Mouse (Mus musculus) right cerebral cortex, postnatal 14 days (tissue): ENCODE measurements around the gene 3110001I22Rik.
"Not testable (repeated sequence)": the region's sequence is repeated elsewhere in the genome, so short reads cannot be mapped to it uniquely, and the experiment has no call there.

ENCODE experiments used
- DNase-seq: peaks from one replicate; pipeline ENCODE4 v3.0.0; 2022

3110001I22Rik gene

GRCm38 (mm10) chr16:13671685-13672385 is at the start of gene 3110001I22Rik, which contains the start of gene Bfar:
Gene 3110001I22Rik, plus strand, starts transcription at chr16:13671929.
Gene Bfar, plus strand, starts transcription at chr16:13671858.
- DNase-seq, result peak; percentile 86

DNA sequence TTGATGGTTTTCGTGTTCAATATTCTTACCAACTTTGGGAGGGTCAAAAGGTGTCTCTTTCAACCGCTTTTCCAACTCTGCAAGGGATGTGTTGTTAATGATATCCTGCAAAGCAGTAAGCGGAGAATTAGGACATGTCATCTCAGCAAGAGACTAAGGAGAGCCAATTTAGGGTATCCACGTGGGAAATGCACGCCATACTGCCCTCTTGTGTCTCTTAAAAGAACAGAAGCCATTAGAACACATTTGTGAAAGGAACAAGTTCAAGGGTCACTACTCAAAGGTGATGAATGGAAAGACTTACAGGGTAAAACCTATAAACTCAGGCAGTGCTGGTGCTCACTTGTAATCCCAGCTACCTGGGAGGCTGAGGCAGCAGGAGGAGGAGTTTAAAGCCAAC is 43.4 kb upstream of the 3110001I22Rik start:
- no peak for DNase-seq

GRCm38 (mm10) chr16:13638198-13638597 is 33.5 kb upstream of the 3110001I22Rik start:
- not testable (repeated sequence) for DNase-seq

GRCm38 (mm10) chr16:13639508-13639907 is 32.2 kb upstream of the 3110001I22Rik start:
- DNase-seq, result no peak

- no peak for DNase-seq
Measured at GRCm38 (mm10) chr16:13640064-13640463, 31.7 kb upstream of the 3110001I22Rik start.

DNA sequence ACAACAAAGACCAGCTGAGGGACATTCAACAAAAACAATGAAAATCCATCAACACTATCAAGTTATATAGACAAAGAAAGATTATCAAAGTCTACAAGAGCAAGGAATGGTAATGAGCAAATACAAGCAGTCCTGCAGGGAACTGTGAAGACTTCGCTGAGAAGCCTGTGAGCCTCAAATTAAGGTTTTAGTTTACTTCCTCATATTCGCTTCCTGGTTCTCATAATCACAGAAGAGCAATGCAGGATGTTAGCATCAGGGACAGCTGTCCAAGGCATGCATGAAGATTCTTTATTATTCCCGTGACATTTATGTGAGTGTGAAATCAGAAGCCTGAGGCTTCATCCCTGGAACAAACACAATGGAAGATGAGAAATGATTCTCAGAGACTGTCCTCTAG is 27.3 kb upstream of the 3110001I22Rik start:
- no peak for DNase-seq

GRCm38 (mm10) chr16:13645930-13646329 is 25.8 kb upstream of the 3110001I22Rik start:
- DNase-seq, result no peak

GRCm38 (mm10) chr16:13658886-13659285 is 12.8 kb upstream of the 3110001I22Rik start:
- DNase-seq, result no peak

- DNase-seq, result no peak
Measured at GRCm38 (mm10) chr16:13660736-13661135, 11.0 kb upstream of the 3110001I22Rik start.

DNA sequence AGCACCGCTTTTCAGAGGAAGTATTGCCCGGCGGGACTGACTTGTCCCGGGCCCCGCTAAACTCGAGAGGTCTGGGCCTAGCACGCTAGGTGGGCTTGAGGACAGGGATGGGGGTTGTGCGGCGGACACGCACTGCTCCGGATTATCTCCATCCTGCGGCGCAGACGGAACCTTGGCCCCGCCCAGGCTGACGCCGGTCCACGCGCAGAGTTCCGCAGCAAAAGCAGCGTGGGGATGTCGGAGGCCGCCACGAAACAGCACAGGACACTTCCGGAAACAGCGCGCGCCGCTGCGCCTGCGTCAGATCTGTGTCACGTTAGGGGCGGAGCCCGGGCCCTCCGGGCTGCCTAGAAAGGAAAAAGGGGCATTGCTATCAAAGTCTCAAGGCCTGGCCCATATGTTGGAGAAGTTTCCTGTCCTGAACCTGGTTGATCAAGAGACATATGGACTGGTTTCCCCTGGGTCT is 3.8 kb upstream of the 3110001I22Rik start, which contains the start of gene Parn:
TSS of gene Parn (minus strand) at position 293 of the 466 bp plus-strand sequence.
- peak; percentile 93 for DNase-seq

- no peak for DNase-seq
Measured at GRCm38 (mm10) chr16:13668402-13669108, 3.2 kb upstream of the 3110001I22Rik start.

DNA sequence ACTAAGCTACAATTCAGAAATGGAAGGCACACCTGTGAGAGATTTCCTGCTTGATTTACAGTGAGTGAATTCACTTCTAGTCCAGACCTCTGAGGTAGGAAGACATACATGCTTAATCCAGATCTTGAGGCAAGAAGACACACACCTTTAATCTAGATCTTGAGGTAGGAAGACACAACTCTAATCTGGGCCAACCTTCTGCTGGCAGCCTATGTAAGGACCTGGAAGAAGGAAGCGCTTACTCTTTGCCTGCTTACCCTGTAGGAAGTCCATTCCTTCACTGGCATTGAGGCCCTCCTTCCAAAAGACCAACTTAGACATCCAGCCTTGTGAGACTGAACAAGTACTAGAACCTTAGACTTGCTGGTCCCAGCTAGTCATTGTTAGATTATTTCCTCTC is 2.4 kb upstream of the 3110001I22Rik start:
- no peak for DNase-seq

GRCm38 (mm10) chr16:13670896-13671295 is 833 bp upstream of the 3110001I22Rik start:
- DNase-seq, result not testable (repeated sequence)

GRCm38 (mm10) chr16:13672386-13672898 is 713 bp downstream of the 3110001I22Rik start:
- peak; percentile 41 for DNase-seq

GRCm38 (mm10) chr16:13673114-13673513 is 1.4 kb downstream of the 3110001I22Rik start:
- no peak for DNase-seq

- DNase-seq, result no peak
Measured at GRCm38 (mm10) chr16:13674511-13674910, 2.8 kb downstream of the 3110001I22Rik start.

DNA sequence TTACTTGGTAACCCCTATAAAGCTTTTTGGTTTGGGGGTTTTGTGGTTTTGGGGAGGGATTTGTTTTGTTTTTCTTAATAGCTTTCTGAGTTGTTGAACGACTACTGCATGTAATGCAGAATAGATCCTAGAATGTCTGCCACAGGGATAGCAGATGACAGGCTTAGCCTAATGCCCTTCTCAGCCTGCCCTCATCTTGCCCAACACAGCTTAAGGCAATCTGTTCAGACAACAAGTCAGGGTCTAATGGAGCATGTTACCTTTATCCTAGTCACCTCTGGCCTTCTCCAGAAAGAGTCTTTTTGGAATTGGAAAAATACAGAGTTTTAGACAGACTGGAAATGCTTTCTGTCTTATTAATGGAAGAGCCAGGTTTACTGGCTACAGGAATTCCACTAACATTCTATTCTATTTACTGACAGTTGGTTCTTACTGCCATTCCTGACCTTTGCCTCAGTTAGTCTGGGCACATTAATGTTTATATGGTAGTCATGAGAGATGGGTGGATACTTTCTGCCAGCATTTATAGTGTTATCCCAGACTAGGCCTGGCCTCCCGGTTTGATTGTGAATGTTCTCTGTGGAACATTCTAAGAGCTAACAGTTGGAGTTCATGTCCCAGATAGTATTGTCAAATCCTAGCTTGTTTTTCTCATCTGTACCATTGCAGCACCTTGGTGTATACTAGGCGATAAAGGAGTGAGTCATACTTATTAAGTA is 7.0 kb downstream of the 3110001I22Rik start:
- no peak for DNase-seq

DNA sequence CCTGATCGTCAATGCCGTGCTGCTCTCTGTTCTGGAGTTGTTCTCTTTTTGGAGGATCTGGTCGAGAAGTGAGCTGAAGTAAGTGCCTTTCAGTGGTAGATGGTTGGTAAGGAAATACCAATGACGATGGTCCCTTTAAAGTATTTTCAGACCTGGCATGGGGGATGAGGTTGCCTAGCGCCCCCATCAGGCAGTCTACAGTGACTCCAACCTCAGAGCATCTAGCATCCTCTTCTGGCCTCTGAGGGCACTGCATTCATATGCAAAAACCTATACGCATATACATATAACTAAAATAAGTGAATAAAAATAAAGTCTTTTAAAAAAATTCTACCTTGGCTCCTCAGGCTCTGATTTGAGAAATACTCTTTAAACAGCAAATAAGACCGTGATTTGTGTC is 27.3 kb downstream of the 3110001I22Rik start:
- no peak for DNase-seq

GRCm38 (mm10) chr16:13702184-13702583 is 30.5 kb downstream of the 3110001I22Rik start:
- no peak for DNase-seq

DNA sequence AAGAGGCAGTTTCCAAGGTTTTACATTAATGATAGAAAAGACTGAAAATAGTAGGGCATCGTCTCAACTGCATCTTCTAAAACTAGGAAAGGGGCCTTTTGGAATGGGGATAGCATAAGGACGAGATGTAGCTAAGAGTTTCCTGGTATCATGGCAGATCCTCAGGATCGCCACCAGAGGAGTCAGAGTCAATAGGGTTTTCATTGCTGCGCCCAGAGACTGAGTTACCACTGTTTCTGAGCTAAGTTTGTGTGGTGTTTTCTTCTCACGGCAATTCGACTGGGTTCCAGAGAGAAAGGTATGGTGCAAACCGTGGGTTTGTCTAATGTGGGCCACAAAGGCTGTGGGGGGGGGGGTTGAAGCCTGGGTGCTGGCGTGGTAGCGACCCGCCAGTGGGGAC is 32.9 kb downstream of the 3110001I22Rik start:
- DNase-seq, result no peak

DNA sequence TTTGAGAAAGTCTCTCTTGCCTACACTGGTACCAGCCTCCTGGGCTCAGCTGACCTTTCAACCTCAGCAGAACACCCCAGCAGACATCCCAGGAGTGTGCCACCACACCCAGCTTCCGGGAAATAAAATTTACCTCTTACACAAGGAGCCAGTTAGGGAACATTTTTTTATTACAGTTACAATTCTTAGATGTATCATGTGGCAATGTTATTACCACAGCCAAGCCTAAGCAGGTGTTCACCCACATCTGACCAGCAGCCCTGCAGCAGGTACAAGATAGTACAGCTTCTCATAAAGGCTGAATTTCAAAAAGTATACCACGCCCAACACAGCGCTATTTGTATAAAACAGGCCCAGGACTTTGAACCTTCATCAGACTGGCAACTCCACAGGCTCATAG is 43.2 kb downstream of the 3110001I22Rik start:
- DNase-seq, result no peak

- no peak for DNase-seq
Measured at GRCm38 (mm10) chr16:13716821-13717553, 45.3 kb downstream of the 3110001I22Rik start.
